Comparison of ENCODE assay signal across 27 mouse cellular contexts in genomic region chr14:8250141-8250871, GRCm38 (mm10). TPM values are rescaled to one million over a fixed set of nuclear protein-coding genes. Genes with fewer than 3 reads are reported as not detected.
"Had no signal": no experiment of that assay in that cellular context is flagged by ENCODE, and none has a peak within 500 bp of the region (broad histone marks: within the 10 kb centered on the region; RNA-seq: fewer than 3 reads in every experiment).

No protein-coding gene starts in this region.

- H3K27me3 ChIP-seq: kidney, embryonic 15.5 days; liver, embryonic 13.5 days; midbrain, embryonic 13.5 days; neural tube, embryonic 13.5 days had no signal

- DNase-seq: kidney, adult 11 months; kidney, adult 8-10 months; kidney, postnatal 10 days; kidney, postnatal 36 days; layer of hippocampus, postnatal 36 days; liver, embryonic 13.5 days; lung, embryonic 14.5 days; retina, postnatal 1 day; right cerebral cortex, postnatal 25 days; thymus, adult 2 months; thymus, postnatal 14 days; thymus, postnatal 4 days had no signal

- H3K4me1 ChIP-seq: kidney, embryonic 15.5 days; liver, embryonic 13.5 days; megakaryocyte, embryonic 14.5 days; midbrain, embryonic 10.5 days; midbrain, embryonic 13.5 days; neural tube, embryonic 13.5 days had no signal

- H3K9ac ChIP-seq: kidney, embryonic 15.5 days; liver, embryonic 13.5 days; lung, embryonic 14.5 days; midbrain, embryonic 13.5 days; neural tube, embryonic 13.5 days had no signal

- H3K4me3 ChIP-seq: kidney, embryonic 15.5 days; left cerebral cortex, adult 2 months; liver, embryonic 13.5 days; megakaryocyte, embryonic 14.5 days; midbrain, embryonic 10.5 days; midbrain, embryonic 13.5 days; myocyte; neural tube, embryonic 13.5 days had no signal

- ATAC-seq: lung, postnatal 0 days; midbrain, embryonic 13.5 days; midbrain, embryonic 16.5 days had no signal

- H3K4me2 ChIP-seq: kidney, embryonic 15.5 days; liver, embryonic 13.5 days; lung, embryonic 14.5 days; midbrain, embryonic 13.5 days; neural tube, embryonic 13.5 days had no signal

- H3K36me3 ChIP-seq: kidney, embryonic 15.5 days; liver, embryonic 13.5 days; midbrain, embryonic 10.5 days; midbrain, embryonic 13.5 days; neural tube, embryonic 13.5 days had no signal

- H3K9me3 ChIP-seq: kidney, embryonic 15.5 days; liver, embryonic 13.5 days; megakaryocyte, embryonic 14.5 days; midbrain, embryonic 10.5 days; midbrain, embryonic 13.5 days; neural tube, embryonic 13.5 days had no signal

- H3K27ac ChIP-seq: kidney, embryonic 15.5 days; left cerebral cortex, adult 2 months; liver, embryonic 13.5 days; macrophage; midbrain, embryonic 10.5 days; midbrain, embryonic 13.5 days; neural tube, embryonic 13.5 days had no signal

RNA-seq across cellular contexts. Expression of gene Acox2, which starts 8.8 kb away (rescaled TPM):
- total RNA-seq: layer of hippocampus, adult 8-10 months; layer of hippocampus, postnatal 36 days; left cerebral cortex, postnatal 36 days; monocyte, adult 5-6 weeks; neutrophil, adult 5-6 weeks had no signal
- polyA plus RNA-seq: limb, embryonic 11.5 days; macrophage; midbrain, embryonic 13.5 days; midbrain, embryonic 16.5 days; neural tube, embryonic 13.5 days had no signal
